In genomic region chr12:33893956-33894355, GRCm38 (mm10) we compare ENCODE assay signal across 20 mouse cellular contexts. TPM values are rescaled to one million over a fixed set of nuclear protein-coding genes. Genes with fewer than 3 reads are reported as not detected.
DNase-seq lines count a peak whose midpoint lies in the region; ATAC-seq lines count a peak whose summit lies in the region.
"Had no signal": no experiment of that assay in that cellular context is flagged by ENCODE, and none has a peak within 500 bp of the region (broad histone marks: within the 10 kb centered on the region; RNA-seq: fewer than 3 reads in every experiment).

No protein-coding gene starts in this region.

- H3K27me3 ChIP-seq in heart, embryonic 12.5 days (replicated peaks) = no peaks in the 10 kb centered on the region
- H3K27me3 ChIP-seq: forebrain, embryonic 15.5 days had no signal

- ATAC-seq in heart, embryonic 12.5 days (ENCODE audit: insufficient number of reproducible peaks, low FRiP score) = no peak
- ATAC-seq: CD4-positive, CD25-positive, alpha-beta regulatory T cell, adult 4 months; forebrain, embryonic 15.5 days had no signal

- H3K9ac ChIP-seq in heart, embryonic 12.5 days = no peak overlapping the region
- H3K9ac ChIP-seq: forebrain, embryonic 15.5 days; lung, embryonic 14.5 days had no signal

- H3K27ac ChIP-seq in heart, embryonic 12.5 days (ENCODE audit: poor library complexity, severe bottlenecking) = no peak overlapping the region
- H3K27ac ChIP-seq: forebrain, embryonic 15.5 days; hindbrain, embryonic 10.5 days had no signal

- H3K4me1 ChIP-seq in heart, embryonic 12.5 days (replicated peaks) = 0 out of 2 replicates have a peak, but pooled peaks cover 4% of the 10 kb centered on the region
- H3K4me1 ChIP-seq: forebrain, embryonic 15.5 days; hindbrain, embryonic 10.5 days had no signal

- no peak overlapping the region for H3K4me3 ChIP-seq in heart, embryonic 12.5 days
- H3K4me3 ChIP-seq: forebrain, embryonic 15.5 days; hindbrain, embryonic 10.5 days had no signal

- no peak overlapping the region for H3K4me2 ChIP-seq in heart, embryonic 12.5 days
- H3K4me2 ChIP-seq: forebrain, embryonic 15.5 days; lung, embryonic 14.5 days had no signal

- peak; percentile 13 to 29 for DNase-seq in heart, adult 18-20 months
- peak; percentile 4 for DNase-seq in ovary, adult 18-20 months (ENCODE audit: low spot score)
- DNase-seq in ovary, postnatal 10 days (ENCODE audit: low spot score) = no peak
- peak; percentile 32 for DNase-seq in adrenal gland, postnatal 10 days
- DNase-seq in ovary, postnatal 36 days (ENCODE audit: low spot score) = peak; percentile 3
- no peak for DNase-seq in gastrocnemius, adult 18-20 months (ENCODE audit: low spot score)
- no peak for DNase-seq in frontal cortex, postnatal 36 days (ENCODE audit: low spot score in 2 of 2)
- DNase-seq: cerebellum, adult 18-20 months; gastrocnemius, postnatal 25 days; kidney, adult 18-20 months; liver; lung, embryonic 14.5 days; thymus, postnatal 14 days had no signal

- no peaks in the 10 kb centered on the region for H3K36me3 ChIP-seq in heart, embryonic 12.5 days
- H3K36me3 ChIP-seq: forebrain, embryonic 15.5 days; hindbrain, embryonic 10.5 days had no signal

- WGBS in heart, embryonic 12.5 days = 48% methylated on average over 2 of the region's 2 CpGs

- peaks cover under 1% of the 10 kb centered on the region; the same call in 1 of the 2 replicates for H3K9me3 ChIP-seq in heart, embryonic 12.5 days (replicated peaks)
- H3K9me3 ChIP-seq: forebrain, embryonic 15.5 days; hindbrain, embryonic 10.5 days had no signal

RNA-seq across cellular contexts. Expression of gene Ferd3l, which starts 34.3 kb away (rescaled TPM):
- total RNA-seq in heart, adult 18-20 months (2021) = not detected
- not detected in 2 replicates for polyA plus RNA-seq in heart, embryonic 12.5 days (2016; fragmentation: Nextera tagmentation; extraction: Ambion mirVana)
- total RNA-seq in adrenal gland, postnatal 10 days (2021) = not detected
- total RNA-seq in gastrocnemius, adult 18-20 months (2021) = not detected
- total RNA-seq: gastrocnemius, postnatal 25 days; left cerebral cortex, adult 18-20 months; monocyte, adult 5-6 weeks had no signal
- polyA plus RNA-seq: CD4-positive, CD25-positive, alpha-beta regulatory T cell, adult 4 months; forebrain, embryonic 15.5 days; lung, embryonic 14.5 days; stomach, embryonic 14.5 days had no signal

Comparison
In these comparisons a context has a peak if more than half of its experiments do, and no peak if none do; other contexts are left out.
1. DNase-seq: peak in heart, adult 18-20 months (2 of 2), ovary, adult 18-20 months (single experiment), adrenal gland, postnatal 10 days (single experiment) and ovary, postnatal 36 days (single experiment); none in ovary, postnatal 10 days (single experiment), gastrocnemius, adult 18-20 months (single experiment) and frontal cortex, postnatal 36 days (0 of 2).